Mouse (Mus musculus) midbrain, embryonic 15.5 days (tissue): ENCODE measurements around the gene Gm20388. TPM values are rescaled to one million over a fixed set of nuclear protein-coding genes. Genes with fewer than 3 reads are reported as not detected.

Experiments
- ATAC-seq: fragments of 200-750 bp; cut with Nextera tagmentation; replicated peaks from 2 replicates; pipeline ENCODE4 v1.8.0; 2017; ENCODE audit warnings: moderate TSS enrichment
- H3K27ac ChIP-seq: fragments of 300-500 bp; sonication (generic); 2 replicates; pipeline ENCODE4 v1.5.1; 2015; ENCODE audit warnings: mild to moderate bottlenecking, inconsistent platforms
- H3K27me3 ChIP-seq: fragments of 300-500 bp; sonication (generic); replicated peaks from 2 replicates; pipeline ENCODE4 v1.6.1; 2015; ENCODE audit warnings: inconsistent platforms
- H3K36me3 ChIP-seq: fragments of 300-500 bp; sonication (generic); replicated peaks from 2 replicates; pipeline ENCODE4 v1.6.1; 2015; ENCODE audit warnings: inconsistent platforms
- H3K4me1 ChIP-seq: fragments of 300-500 bp; sonication (generic); 2 replicates; pipeline ENCODE4 v1.6.1; 2015; ENCODE audit warnings: inconsistent platforms
- H3K4me2 ChIP-seq: fragments of 300-500 bp; sonication (generic); 2 replicates; pipeline ENCODE4 v1.6.1; 2015; ENCODE audit warnings: inconsistent platforms, mild to moderate bottlenecking, moderate library complexity
- H3K4me3 ChIP-seq: fragments of 300-500 bp; sonication (generic); 2 replicates; pipeline ENCODE4 v1.5.1; 2015; ENCODE audit warnings: mild to moderate bottlenecking, inconsistent platforms
- H3K9ac ChIP-seq: fragments of 300-500 bp; sonication (generic); 2 replicates; pipeline ENCODE4 v1.6.1; 2015; ENCODE audit warnings: mild to moderate bottlenecking, inconsistent platforms
- H3K9me3 ChIP-seq: fragments of 300-500 bp; sonication (generic); 2 replicates; pipeline ENCODE4 v1.6.1; 2016; ENCODE audit warnings: inconsistent platforms
- WGBS: fragments of 180-500 bp; shearing (Covaris S2); methylation state at CpG from one replicate; pipeline ENCODE4 v1.1.7; 2015; ENCODE audit warnings: mixed read lengths; 5-methylcytosine and 5-hydroxymethylcytosine counted together
- polyA plus RNA-seq: library from polyadenylated mRNA; unstranded; fragments of >200 nt; fragmentation: Nextera tagmentation; extraction: Ambion mirVana; gene quantifications from 2 replicates; pipeline ENCODE4 v1.2.1, GENCODE M21; 2015

Gene Gm20388
- polyA plus RNA-seq, 1 experiment from 2014 or later: 5.6 TPM

DNA sequence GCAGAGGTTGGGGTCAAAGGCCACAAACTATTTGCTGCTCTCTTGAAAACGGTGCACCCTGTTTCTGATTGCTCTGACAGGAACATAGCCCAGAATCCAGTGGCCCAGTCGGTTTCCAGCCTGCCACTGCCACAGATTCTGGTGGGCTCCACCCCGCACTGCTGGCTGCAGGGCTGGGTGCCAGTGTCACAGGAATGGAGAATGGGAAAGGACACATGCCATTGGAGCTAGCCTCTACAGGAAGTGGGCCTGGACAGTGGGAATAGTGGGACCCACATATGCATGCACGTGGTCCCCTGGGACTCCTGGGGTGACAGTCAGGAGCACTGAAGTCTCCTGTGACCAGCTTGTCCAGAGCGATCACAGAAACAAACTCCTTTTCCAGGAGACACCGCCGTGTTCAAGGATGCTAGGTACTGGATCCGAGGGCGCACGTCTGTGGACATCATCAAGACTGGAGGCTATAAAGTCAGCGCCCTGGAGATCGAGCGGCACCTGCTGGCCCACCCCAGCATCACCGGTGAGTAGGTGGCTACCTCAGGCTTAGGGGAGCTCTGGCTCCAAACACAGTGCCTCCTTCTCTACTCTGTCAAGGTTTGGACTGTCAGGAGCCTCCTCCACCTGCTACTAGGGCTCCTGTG is 2902.1 kb downstream of the Gm20388 start:
- no peaks in the 10 kb centered on the region for H3K36me3 ChIP-seq
- WGBS: 71% methylated on average over 14 of the region's 14 CpGs
- peak overlapping the region; percentile 71; the same call in 1 of the 2 replicates for H3K27ac ChIP-seq
- no peaks in the 10 kb centered on the region for H3K9me3 ChIP-seq
- H3K4me2 ChIP-seq: no peak overlapping the region
- H3K27me3 ChIP-seq: no peaks in the 10 kb centered on the region
- H3K9ac ChIP-seq: no peak overlapping the region
- H3K4me3 ChIP-seq: no peak overlapping the region
- ATAC-seq: peak; percentile 24
- peaks cover 40% of the 10 kb centered on the region for H3K4me1 ChIP-seq

DNA sequence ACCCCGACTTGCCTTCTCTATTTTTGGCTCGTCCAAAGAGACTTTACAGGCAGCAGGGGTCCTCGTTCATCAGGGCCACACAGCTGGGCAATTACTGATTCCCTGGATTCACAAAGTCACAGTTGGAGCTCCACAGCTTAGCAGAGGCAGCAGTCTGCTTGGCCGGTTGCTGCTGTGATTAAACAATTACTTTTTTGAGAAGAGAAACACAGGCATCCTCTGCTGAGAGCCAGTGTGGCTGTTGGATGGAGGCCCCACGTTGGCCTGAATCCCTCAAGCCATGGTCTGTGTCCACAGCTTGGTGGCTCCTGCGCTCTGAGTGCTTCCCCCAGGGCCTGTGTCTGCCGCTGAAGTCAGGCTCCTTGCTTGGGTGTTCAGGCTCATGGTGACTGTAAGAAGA is 2904.0 kb downstream of the Gm20388 start:
- H3K27ac ChIP-seq: peak overlapping the region; percentile 22; the same call in 1 of the 2 replicates
- no peak for ATAC-seq
- no peak overlapping the region for H3K4me2 ChIP-seq
- 12% methylated on average over 7 of the region's 7 CpGs for WGBS
- no peaks in the 10 kb centered on the region for H3K27me3 ChIP-seq
- no peaks in the 10 kb centered on the region for H3K9me3 ChIP-seq
- no peak overlapping the region for H3K9ac ChIP-seq
- no peak overlapping the region for H3K4me3 ChIP-seq
- peaks cover 35% of the 10 kb centered on the region for H3K4me1 ChIP-seq
- no peaks in the 10 kb centered on the region for H3K36me3 ChIP-seq

DNA sequence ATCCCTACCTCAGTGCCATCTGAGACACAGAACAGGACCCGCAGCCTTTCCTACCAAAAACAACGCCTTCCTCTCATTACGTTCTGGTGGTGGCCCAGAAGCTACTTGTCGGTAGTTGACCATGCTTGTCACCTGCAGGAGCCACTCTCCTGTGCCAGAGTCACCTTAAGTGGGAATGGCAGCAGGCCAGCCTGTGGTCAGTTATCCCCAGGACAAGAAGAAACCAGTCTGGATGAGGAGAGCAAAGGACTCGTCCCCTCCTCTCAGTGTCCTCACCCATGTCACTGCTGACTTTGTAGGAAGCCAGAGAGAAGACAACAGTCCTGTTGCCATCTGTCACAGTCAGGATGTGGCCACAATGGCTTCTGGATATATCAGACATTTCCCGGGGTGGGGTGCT is 2906.3 kb downstream of the Gm20388 start:
- ATAC-seq: no peak
- no peak overlapping the region for H3K4me3 ChIP-seq
- no peaks in the 10 kb centered on the region for H3K27me3 ChIP-seq
- no peak overlapping the region for H3K4me2 ChIP-seq
- H3K36me3 ChIP-seq: no peaks in the 10 kb centered on the region
- no peak overlapping the region for H3K9ac ChIP-seq
- no peaks in the 10 kb centered on the region for H3K9me3 ChIP-seq
- 90% methylated on average over 6 of the region's 6 CpGs for WGBS
- peaks cover 25% of the 10 kb centered on the region for H3K4me1 ChIP-seq
- no peak overlapping the region for H3K27ac ChIP-seq

- H3K27ac ChIP-seq: no peak overlapping the region
- H3K27me3 ChIP-seq: no peaks in the 10 kb centered on the region
- peaks cover 16% of the 10 kb centered on the region for H3K4me1 ChIP-seq
- ATAC-seq: no peak
- H3K4me2 ChIP-seq: no peak overlapping the region
- H3K4me3 ChIP-seq: no peak overlapping the region
- no peak overlapping the region for H3K9ac ChIP-seq
- WGBS: 32% methylated on average over 13 of the region's 13 CpGs
- no peaks in the 10 kb centered on the region for H3K36me3 ChIP-seq
- H3K9me3 ChIP-seq: no peaks in the 10 kb centered on the region
These were observed 2907.3 kb downstream of the Gm20388 start for GRCm38 (mm10) chr8:122817724-122818496.

DNA sequence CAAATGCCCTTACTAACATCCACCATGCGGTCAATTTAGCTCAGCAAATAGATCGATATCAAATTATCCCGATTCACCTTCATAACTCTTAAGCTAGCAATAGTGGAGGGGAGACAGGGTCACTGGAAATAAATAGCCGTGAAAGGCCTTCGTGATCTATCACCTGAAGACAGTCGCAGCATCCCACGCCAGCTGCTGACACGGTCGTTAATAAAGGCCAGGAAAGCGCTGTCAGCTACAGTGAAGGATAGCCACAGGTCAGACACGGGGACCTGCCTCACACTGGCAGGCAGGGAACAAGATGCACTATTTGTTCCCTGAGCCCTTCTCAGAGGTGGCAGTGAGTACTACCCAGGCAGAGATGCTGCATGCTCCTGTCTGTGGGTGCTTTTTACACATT is 2909.1 kb downstream of the Gm20388 start:
- ATAC-seq: no peak
- H3K4me3 ChIP-seq: no peak overlapping the region
- no peak overlapping the region for H3K4me2 ChIP-seq
- H3K36me3 ChIP-seq: no peaks in the 10 kb centered on the region
- peaks cover 12% of the 10 kb centered on the region for H3K4me1 ChIP-seq
- H3K27me3 ChIP-seq: no peaks in the 10 kb centered on the region
- no peak overlapping the region for H3K9ac ChIP-seq
- H3K27ac ChIP-seq: no peak overlapping the region
- 77% methylated on average over 11 of the region's 11 CpGs for WGBS
- H3K9me3 ChIP-seq: no peaks in the 10 kb centered on the region

GRCm38 (mm10) chr8:122824571-122824970 is 2913.9 kb downstream of the Gm20388 start:
- WGBS: 35% methylated on average over 5 of the region's 5 CpGs
- Histone ChIP-seq H3K36me3 (no peaks in the 10 kb centered on the region), H3K4me2 (no peak overlapping the region), H3K27me3 (no peaks in the 10 kb centered on the region), H3K4me3 (no peak overlapping the region), H3K9me3 (no peaks in the 10 kb centered on the region), H3K4me1 (peaks cover 10% of the 10 kb centered on the region; the same call in 1 of the 2 replicates), H3K27ac (no peak overlapping the region), H3K9ac (no peak overlapping the region)
- no peak for ATAC-seq

- Histone ChIP-seq H3K4me2 (no peak overlapping the region), H3K9ac (no peak overlapping the region), H3K27me3 (no peaks in the 10 kb centered on the region), H3K27ac (no peak overlapping the region), H3K4me3 (no peak overlapping the region), H3K9me3 (no peaks in the 10 kb centered on the region), H3K36me3 (no peaks in the 10 kb centered on the region), H3K4me1 (peaks cover 10% of the 10 kb centered on the region; the same call in 1 of the 2 replicates)
- no peak for ATAC-seq
- WGBS: 70% methylated on average over 9 of the region's 9 CpGs
These were observed 2914.3 kb downstream of the Gm20388 start for GRCm38 (mm10) chr8:122824986-122825385.

DNA sequence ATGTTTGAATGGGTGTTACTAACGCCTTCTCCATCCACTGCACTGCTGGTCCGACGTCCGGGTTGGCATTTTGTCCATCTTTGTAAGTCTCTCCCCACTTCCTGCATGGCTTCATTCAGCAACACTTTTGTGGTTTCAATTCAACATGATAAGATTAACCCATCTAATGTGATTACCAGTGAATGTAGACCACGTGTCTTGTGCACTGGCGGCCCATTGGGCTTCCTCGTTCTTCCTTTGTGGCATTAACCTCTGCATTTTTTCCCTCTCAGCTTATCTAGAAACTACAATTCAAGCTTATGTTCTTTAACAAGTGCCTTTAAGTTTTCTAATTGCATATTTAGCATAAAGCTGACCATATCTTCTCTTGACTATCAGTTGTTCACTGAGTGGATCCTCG is 2914.8 kb downstream of the Gm20388 start:
- no peaks in the 10 kb centered on the region for H3K27me3 ChIP-seq
- H3K9me3 ChIP-seq: no peaks in the 10 kb centered on the region
- H3K36me3 ChIP-seq: no peaks in the 10 kb centered on the region
- H3K9ac ChIP-seq: no peak overlapping the region
- H3K4me2 ChIP-seq: no peak overlapping the region
- no peak overlapping the region for H3K4me3 ChIP-seq
- no peak for ATAC-seq
- 64% methylated on average over 8 of the region's 8 CpGs for WGBS
- H3K4me1 ChIP-seq: peaks cover 12% of the 10 kb centered on the region; the same call in 1 of the 2 replicates
- H3K27ac ChIP-seq: no peak overlapping the region

DNA sequence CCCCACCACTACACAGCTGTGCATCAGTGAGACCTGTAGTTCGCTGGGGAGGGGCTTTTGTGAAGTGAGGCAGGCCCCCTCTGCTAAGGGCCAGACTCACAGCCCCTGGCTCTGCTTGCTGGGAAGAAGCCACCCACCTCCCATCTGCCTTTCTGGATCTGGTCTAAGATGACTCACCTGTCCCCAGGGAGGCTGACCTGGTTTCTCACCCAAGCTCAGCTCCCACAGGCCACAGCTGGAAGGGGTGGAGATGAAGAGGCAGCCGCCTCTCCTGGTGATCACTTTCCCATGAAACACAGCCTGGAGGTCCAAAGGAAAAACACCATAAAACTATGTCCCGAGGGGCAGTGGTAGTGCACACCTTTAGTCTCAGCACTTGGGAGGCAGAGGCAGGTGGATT is 2918.8 kb downstream of the Gm20388 start:
- ATAC-seq: no peak
- Histone ChIP-seq H3K4me1 (peaks cover 14% of the 10 kb centered on the region; the same call in 1 of the 2 replicates), H3K4me3 (no peak overlapping the region), H3K9ac (no peak overlapping the region), H3K4me2 (no peak overlapping the region), H3K27me3 (no peaks in the 10 kb centered on the region), H3K27ac (no peak overlapping the region), H3K9me3 (no peaks in the 10 kb centered on the region), H3K36me3 (no peaks in the 10 kb centered on the region)
- WGBS: 79% methylated on average over 3 of the region's 3 CpGs

- 43% methylated on average over 8 of the region's 8 CpGs for WGBS
- H3K4me2 ChIP-seq: no peak overlapping the region
- no peak overlapping the region for H3K4me3 ChIP-seq
- no peaks in the 10 kb centered on the region for H3K27me3 ChIP-seq
- H3K36me3 ChIP-seq: no peaks in the 10 kb centered on the region
- H3K27ac ChIP-seq: no peak overlapping the region
- no peak overlapping the region for H3K9ac ChIP-seq
- H3K4me1 ChIP-seq: peaks cover 10% of the 10 kb centered on the region; the same call in 1 of the 2 replicates
- H3K9me3 ChIP-seq: no peaks in the 10 kb centered on the region
- ATAC-seq: peak; percentile 84
These were observed 2919.9 kb downstream of the Gm20388 start for GRCm38 (mm10) chr8:122830349-122831061.

GRCm38 (mm10) chr8:122834416-122834815 is 2923.8 kb downstream of the Gm20388 start:
- H3K4me3 ChIP-seq: no peak overlapping the region
- H3K27ac ChIP-seq: no peak overlapping the region
- no peak overlapping the region for H3K4me2 ChIP-seq
- H3K9ac ChIP-seq: no peak overlapping the region
- 93% methylated on average over 8 of the region's 8 CpGs for WGBS
- no peaks in the 10 kb centered on the region for H3K36me3 ChIP-seq
- H3K27me3 ChIP-seq: no peaks in the 10 kb centered on the region
- 0 out of 2 replicates have a peak, but pooled peaks cover 5% of the 10 kb centered on the region for H3K4me1 ChIP-seq
- ATAC-seq: no peak
- no peaks in the 10 kb centered on the region for H3K9me3 ChIP-seq

DNA sequence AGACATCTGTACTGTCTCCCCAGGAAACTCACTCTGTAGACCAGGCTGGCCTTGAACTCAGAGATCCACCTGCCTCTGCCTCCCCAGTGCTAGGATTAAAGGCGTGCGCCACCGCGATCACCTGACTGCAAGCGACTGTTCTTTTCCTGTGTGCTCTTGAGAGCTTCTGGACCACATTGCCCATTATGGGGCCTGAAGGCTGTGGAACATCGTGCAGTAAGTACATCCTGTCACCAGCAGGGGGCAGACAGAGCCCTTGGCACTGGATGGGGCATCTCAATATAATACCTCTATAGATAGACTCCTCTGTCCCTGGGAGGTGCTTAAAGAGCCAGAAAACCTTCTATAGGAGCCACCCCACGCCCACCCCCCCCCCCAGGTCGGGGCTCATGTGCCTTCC is 2924.3 kb downstream of the Gm20388 start:
- no peak overlapping the region for H3K9ac ChIP-seq
- no peak overlapping the region for H3K4me3 ChIP-seq
- WGBS: 32% methylated on average over 8 of the region's 8 CpGs
- H3K36me3 ChIP-seq: no peaks in the 10 kb centered on the region
- no peak overlapping the region for H3K27ac ChIP-seq
- H3K4me2 ChIP-seq: no peak overlapping the region
- ATAC-seq: 0 out of 2 replicates have a peak, but pooled peaks have one; percentile 54
- 0 out of 2 replicates have a peak, but pooled peaks cover 5% of the 10 kb centered on the region for H3K4me1 ChIP-seq
- H3K9me3 ChIP-seq: no peaks in the 10 kb centered on the region
- H3K27me3 ChIP-seq: no peaks in the 10 kb centered on the region
